In the genomic region with DNA sequence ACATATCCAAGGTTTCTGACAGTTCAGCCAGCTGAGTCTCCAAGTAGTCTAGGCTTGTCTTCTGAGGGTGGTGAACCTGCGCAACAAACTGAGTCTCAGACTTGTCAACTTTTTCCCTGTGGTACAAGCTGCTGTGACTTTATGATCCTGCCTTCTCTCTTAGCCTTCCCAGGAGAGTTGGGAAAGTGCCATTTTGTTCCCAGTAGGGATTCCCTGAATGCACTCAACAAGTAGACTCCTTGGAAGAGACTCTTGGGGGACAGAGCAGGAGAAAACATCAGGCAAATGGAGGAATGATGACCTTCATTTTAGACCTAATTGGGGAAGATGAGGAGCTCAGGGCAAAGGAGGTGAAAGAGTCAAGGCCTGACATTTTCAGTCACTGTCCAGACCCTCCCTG, we compare ENCODE assay signal across 39 mouse cellular contexts. TPM values are rescaled to one million over a fixed set of nuclear protein-coding genes. Genes with fewer than 3 reads are reported as not detected.
"Had no signal": no experiment of that assay in that cellular context is flagged by ENCODE, and none has a peak within 500 bp of the region (broad histone marks: within the 10 kb centered on the region; RNA-seq: fewer than 3 reads in every experiment).

Gene Olfr1333, minus strand, starts transcription at position 101 of the 400 bp plus-strand sequence.

- H3K36me3 ChIP-seq: embryonic facial prominence, embryonic 10.5 days; embryonic facial prominence, embryonic 12.5 days; embryonic facial prominence, embryonic 13.5 days; embryonic facial prominence, embryonic 15.5 days; forebrain, embryonic 10.5 days; forebrain, embryonic 12.5 days; forebrain, embryonic 15.5 days; heart, embryonic 10.5 days had no signal

- H3K4me1 ChIP-seq: embryonic facial prominence, embryonic 10.5 days; embryonic facial prominence, embryonic 12.5 days; embryonic facial prominence, embryonic 13.5 days; embryonic facial prominence, embryonic 15.5 days; forebrain, embryonic 10.5 days; forebrain, embryonic 12.5 days; forebrain, embryonic 13.5 days; forebrain, embryonic 15.5 days; heart, embryonic 10.5 days had no signal

- H3K9ac ChIP-seq: embryonic facial prominence, embryonic 12.5 days; embryonic facial prominence, embryonic 13.5 days; embryonic facial prominence, embryonic 15.5 days; forebrain, embryonic 12.5 days; forebrain, embryonic 13.5 days; forebrain, embryonic 15.5 days; forebrain, postnatal 0 days had no signal

- H3K4me3 ChIP-seq: embryonic facial prominence, embryonic 10.5 days; embryonic facial prominence, embryonic 12.5 days; embryonic facial prominence, embryonic 13.5 days; embryonic facial prominence, embryonic 15.5 days; erythroblast, embryonic 14.5 days; forebrain, embryonic 10.5 days; forebrain, embryonic 12.5 days; forebrain, embryonic 13.5 days; forebrain, embryonic 15.5 days; gastrocnemius, adult 2 months; heart, embryonic 10.5 days had no signal

- H3K27ac ChIP-seq: embryonic facial prominence, embryonic 10.5 days; embryonic facial prominence, embryonic 12.5 days; embryonic facial prominence, embryonic 13.5 days; embryonic facial prominence, embryonic 15.5 days; forebrain, embryonic 10.5 days; forebrain, embryonic 12.5 days; forebrain, embryonic 13.5 days; forebrain, embryonic 15.5 days; gastrocnemius, adult 2 months; heart, embryonic 10.5 days had no signal

- H3K27me3 ChIP-seq: embryonic facial prominence, embryonic 12.5 days; embryonic facial prominence, embryonic 13.5 days; embryonic facial prominence, embryonic 15.5 days; forebrain, embryonic 12.5 days; forebrain, embryonic 13.5 days; forebrain, embryonic 15.5 days had no signal

- DNase-seq: cerebellum, adult 8-10 months; cerebellum, adult 9-10 months; cerebellum, adult 9-11 months; cerebellum, postnatal 10 days; cerebellum, postnatal 14 days; cerebellum, postnatal 25 days; cerebellum, postnatal 36 days; embryo, embryonic 11 days; forebrain, postnatal 0 days; gastrocnemius, adult 2 months; gastrocnemius, postnatal 10 days; gastrocnemius, postnatal 14 days; gastrocnemius, postnatal 25 days; gastrocnemius, postnatal 36 days; heart, adult 18-20 months had no signal

RNA-seq across cellular contexts. Expression of gene Olfr1333, which starts in this region (rescaled TPM):
- total RNA-seq: common myeloid progenitor, adult 5-6 weeks; forebrain, postnatal 0 days; gastrocnemius, adult 18-20 months; gastrocnemius, adult 2 months; gastrocnemius, adult 8-10 months; gastrocnemius, postnatal 10 days; gastrocnemius, postnatal 14 days; gastrocnemius, postnatal 25 days; gastrocnemius, postnatal 36 days; gastrocnemius, postnatal 4 days; granulocyte monocyte progenitor cell, adult 5-6 weeks; heart, adult 18-20 months; heart, adult 8-10 months had no signal
- polyA plus RNA-seq: cortical plate, adult 2 months; embryonic facial prominence, embryonic 10.5 days; embryonic facial prominence, embryonic 11.5 days; embryonic facial prominence, embryonic 12.5 days; embryonic facial prominence, embryonic 13.5 days; embryonic facial prominence, embryonic 14.5 days; embryonic facial prominence, embryonic 15.5 days; erythroblast, embryonic 14.5 days; forebrain, embryonic 10.5 days; forebrain, embryonic 11.5 days; forebrain, embryonic 12.5 days; forebrain, embryonic 13.5 days; forebrain, embryonic 14.5 days; forebrain, embryonic 15.5 days; forebrain, embryonic 16.5 days; forebrain, postnatal 0 days; frontal cortex, adult 2 months; gonadal fat pad, adult 2 months; heart, embryonic 10.5 days had no signal
